Mouse (Mus musculus): ENCODE measurements around the gene Senp3.
"Not testable (repeated sequence)": the region's sequence is repeated elsewhere in the genome, so short reads cannot be mapped to it uniquely, and the experiment has no call there.

Gene Senp3

DNA sequence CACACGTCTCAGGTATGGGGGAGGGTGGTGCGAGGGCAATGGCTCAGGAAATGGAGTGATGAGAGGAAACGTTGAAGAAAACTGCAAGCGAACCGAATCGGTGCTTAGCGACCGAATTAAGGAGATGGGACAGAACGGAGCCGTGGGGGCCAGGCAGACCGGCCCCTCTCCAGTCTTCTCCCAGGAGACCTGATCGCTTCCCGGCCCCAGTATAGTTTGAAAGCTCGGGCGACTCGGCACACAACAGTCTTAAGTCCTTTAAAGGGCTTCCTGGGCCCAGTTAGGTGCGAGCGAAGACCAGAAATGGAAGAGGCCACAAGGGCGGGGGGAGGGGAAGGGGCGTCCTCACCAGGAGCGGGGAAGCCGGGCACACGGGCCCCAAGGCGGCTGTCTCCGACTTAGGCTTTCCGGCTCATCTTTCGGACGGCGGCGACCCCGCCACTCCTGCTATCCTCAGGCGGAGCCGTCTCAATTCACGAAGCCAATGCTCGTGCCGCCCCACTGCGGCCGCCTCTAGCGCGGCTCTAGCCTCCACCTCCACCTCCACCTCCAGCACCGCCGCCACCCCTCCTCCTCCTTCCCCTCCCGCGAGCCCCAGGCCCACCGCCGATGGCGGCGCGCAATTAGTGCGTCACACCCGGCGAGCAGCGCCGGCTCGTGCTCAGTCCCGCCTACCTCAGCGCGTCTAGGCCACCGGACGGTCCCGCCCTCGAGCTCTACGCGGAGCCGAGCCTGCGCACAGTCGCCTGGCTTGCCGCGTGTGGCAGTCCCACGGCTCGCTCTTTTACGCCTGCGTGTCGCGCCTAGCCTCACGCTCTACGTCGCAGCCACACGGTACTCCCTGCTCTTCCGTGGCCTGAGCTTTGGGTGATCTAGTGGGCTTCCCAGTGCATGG, at the start of gene Senp3:
TSS of gene Senp3 (minus strand) at position 771 of the 895 bp plus-strand sequence.
- DNase-seq (ENCODE audit: low read depth, low spot score), result peak; percentile 97

- not testable (repeated sequence) for DNase-seq (ENCODE audit: low read depth, low spot score)
These were observed 49.5 kb upstream of the Senp3 start for GRCm38 (mm10) chr11:69731408-69731807.

DNA sequence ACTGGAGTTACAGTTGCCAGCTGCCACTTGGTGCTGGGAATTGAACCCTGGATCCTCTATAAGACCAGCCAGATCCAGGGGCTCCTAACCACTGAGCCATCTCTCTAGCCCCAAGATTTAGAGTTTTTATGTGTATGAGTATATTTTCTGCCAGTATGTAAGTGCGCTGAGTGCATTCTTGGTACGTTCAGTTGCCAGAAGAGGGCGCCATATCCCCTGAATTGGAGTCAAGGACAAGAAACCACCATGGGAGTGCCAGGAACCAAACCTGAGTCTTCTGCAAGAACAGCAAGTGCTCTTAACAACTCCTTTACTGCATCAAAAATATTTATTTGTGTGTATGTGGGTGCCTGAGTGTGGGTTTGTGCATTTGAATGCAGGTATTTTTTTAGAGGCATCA, 47.2 kb upstream of the Senp3 start:
- peak; percentile 9 for DNase-seq (ENCODE audit: low read depth, low spot score)

GRCm38 (mm10) chr11:69725951-69726350, 44.1 kb upstream of the Senp3 start:
- no peak for DNase-seq (ENCODE audit: low read depth, low spot score)

DNA sequence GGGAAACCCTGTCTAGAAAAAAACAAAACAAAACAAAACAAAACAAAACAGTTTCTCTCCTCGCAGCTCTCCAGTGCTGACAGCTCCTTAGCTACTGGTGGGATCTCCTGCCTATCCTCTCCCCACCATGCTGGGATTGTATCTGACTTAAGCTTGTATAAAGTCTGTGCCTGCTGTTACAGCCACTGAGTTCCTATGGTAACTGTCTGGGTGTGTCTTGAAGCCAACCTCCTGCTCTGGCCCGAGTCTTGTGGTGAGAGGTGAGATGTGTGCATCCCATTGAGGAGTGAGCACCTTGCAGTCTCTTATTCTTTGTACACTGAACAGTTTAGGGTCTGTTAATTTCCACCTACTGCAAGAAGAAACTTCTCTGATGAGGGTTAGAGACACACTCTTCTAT, 41.2 kb upstream of the Senp3 start:
- DNase-seq (ENCODE audit: low read depth, low spot score), result no peak

DNA sequence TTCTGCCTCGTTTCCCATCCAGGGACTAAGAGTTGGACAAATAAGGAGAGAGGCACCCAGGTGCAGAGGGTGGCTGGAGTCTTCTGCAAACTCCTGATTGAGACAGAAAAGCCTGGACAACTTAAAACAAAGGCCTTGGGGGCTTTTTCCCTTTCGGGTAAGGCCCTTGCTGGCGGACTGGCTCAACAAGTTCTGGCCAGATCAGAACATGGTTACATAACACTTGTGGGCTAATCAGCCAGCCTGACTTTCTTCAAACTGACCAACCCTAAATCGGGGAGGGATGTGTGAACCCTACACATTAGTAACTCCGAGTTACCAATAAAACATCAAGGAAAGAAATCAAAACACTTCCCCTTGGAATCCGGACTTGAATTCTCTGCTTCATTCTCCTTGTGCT, 39.0 kb upstream of the Senp3 start:
- DNase-seq (ENCODE audit: low read depth, low spot score), result no peak

DNA sequence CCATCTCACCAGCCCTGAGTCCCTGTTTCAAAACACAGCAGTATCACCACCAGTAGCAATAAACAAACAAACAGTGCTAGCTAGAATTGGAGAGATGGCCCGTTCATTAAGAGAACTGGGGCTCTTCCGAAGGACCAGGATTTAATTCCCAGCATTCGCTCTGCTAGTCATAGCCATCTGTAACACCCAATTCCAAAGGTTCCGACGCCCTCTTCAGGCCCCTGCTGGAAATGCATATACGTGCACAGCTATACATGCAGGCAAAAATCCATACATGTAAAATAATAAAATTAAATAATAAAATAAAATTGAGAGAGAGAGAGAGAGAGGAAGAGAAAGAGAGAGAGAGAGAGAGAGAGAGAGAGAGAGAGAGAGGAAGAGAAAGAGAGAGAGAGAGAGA, 37.5 kb upstream of the Senp3 start:
- DNase-seq (ENCODE audit: low read depth, low spot score), result no peak

DNA sequence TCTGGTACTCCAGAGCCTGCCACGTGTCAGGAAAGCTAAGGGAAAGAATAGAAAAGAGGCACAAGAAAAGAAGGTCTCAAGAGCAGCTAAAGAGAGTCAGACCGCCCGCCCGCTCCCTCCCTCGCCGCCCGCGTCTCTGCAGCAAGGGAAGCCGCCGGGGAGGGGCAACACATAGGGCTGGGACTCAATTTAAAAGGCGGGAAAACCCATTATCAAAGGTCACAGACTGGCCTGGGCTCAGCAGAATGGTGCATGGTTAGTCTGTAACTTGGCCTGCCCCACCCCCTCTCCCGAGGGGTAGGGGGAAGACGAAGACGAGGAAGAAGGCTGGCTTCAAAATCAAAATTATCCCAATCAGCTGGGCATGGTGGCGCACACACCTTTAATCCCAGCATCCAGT, 36.8 kb upstream of the Senp3 start:
- no peak for DNase-seq (ENCODE audit: low read depth, low spot score)

DNA sequence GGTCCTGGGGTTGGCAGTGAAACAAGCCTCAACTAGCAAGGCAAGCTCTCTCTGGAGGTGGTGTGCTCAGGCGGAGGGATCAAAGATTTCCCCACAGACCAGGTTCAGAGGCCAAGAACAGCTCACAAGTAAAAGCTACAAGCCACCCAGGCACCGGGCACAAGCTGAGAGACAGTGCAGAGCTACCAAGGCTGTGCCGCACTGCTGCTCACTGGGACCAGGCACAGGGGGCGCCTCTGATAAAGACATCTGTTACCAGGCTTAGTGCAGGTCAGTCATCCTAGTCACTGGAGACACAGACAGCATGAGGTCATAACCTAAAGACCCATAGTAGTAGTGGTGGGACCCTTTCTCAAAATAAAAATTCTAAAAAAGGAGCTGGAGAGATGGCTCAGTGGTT, 35.1 kb upstream of the Senp3 start:
- DNase-seq (ENCODE audit: low read depth, low spot score), result no peak

DNA sequence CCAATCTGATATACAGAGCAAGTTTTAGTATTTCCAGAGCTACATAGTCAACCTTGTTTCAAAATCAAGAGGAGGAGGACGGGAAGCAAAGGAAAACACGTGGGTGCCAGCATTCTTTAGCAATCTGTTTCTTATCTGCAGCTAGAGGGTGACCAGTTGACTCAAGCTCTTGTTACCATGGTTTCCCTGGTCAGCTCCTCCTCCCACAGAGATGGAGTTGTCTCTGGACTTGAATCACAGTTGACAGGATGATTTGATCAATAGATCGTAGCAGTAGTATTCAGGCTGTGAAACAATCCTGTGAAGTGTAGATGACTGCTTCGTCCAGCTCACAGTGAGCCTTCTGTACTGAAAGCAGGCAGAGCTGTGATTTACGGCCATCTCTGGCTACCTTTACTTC, 34.0 kb upstream of the Senp3 start:
- no peak for DNase-seq (ENCODE audit: low read depth, low spot score)

GRCm38 (mm10) chr11:69715482-69715881, 33.6 kb upstream of the Senp3 start:
- DNase-seq (ENCODE audit: low read depth, low spot score), result no peak

DNA sequence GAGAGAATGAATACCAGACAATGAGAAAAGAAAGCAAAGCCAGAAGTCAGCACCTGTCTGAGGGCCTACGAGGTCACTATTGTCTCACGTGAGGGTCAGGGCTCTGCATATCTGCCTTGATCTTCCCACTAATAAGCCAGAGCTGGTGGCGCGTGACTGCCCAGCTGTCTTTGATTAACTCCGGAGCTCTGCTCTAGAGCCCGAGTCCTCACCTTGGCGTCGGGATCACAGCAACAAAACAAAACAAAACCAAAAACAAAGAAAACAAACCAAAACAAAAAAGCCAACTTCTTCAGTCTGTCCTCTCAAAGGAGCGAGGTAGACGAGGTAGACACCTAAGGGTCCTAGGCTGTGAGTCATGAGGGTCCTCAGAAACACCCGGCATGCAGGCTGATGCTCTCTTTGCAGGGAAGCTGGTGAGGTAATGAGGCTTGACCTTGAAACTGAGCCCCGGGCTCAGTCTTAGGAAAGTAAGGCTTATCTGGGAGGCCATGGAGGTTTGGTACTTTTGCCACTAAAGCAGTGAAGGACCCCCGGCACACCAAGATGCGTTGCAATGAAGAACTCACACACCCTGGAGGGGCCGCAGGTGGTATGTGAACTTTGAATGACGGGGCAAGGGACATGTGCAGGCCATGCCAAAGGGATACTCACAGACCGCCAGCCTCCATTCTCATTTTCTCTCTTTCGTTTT, 32.9 kb upstream of the Senp3 start:
- DNase-seq (ENCODE audit: low read depth, low spot score), result no peak

DNA sequence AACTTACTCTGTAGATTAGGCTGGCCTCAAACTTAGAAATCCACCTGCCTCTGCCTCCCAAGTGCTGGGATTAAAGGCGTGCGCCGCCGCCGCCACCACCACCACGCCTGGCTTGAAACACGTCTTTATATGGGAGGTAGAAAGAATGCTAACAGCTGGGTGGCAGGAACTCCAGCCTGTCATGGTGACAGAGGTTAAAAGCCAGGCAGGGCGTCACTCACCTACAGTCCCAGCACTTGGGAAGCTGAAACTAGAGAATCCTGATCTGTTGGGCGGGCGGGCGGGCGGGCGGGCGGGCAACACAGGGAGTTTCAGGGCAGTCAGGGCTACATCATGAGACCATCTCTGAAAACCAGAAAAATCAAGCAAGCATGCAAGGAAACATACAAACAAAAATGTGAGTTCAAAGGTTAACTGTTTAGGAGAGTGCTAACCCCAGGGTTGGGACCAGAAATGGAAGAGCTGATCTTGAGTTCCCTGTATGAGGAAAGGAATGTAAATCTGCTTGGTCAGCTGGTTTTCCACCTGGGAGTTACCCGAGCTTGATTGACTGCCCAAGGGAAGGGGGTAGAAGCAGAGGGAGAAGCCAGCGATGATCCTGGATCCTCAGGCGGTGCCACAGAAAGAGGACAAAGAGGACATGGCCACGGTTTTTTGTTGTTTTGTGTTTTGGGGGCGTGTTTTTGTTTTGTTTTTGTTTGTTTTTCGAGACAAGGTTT, 31.2 kb upstream of the Senp3 start:
- no peak for DNase-seq (ENCODE audit: low read depth, low spot score)

GRCm38 (mm10) chr11:69711082-69711481, 29.2 kb upstream of the Senp3 start:
- no peak for DNase-seq (ENCODE audit: low read depth, low spot score)

GRCm38 (mm10) chr11:69710470-69710869, 28.6 kb upstream of the Senp3 start:
- no peak for DNase-seq (ENCODE audit: low read depth, low spot score)

GRCm38 (mm10) chr11:69709554-69710446, 27.9 kb upstream of the Senp3 start:
- DNase-seq (ENCODE audit: low read depth, low spot score), result no peak

- no peak for DNase-seq (ENCODE audit: low read depth, low spot score)
These were observed 26.9 kb upstream of the Senp3 start for GRCm38 (mm10) chr11:69708614-69709265.

DNA sequence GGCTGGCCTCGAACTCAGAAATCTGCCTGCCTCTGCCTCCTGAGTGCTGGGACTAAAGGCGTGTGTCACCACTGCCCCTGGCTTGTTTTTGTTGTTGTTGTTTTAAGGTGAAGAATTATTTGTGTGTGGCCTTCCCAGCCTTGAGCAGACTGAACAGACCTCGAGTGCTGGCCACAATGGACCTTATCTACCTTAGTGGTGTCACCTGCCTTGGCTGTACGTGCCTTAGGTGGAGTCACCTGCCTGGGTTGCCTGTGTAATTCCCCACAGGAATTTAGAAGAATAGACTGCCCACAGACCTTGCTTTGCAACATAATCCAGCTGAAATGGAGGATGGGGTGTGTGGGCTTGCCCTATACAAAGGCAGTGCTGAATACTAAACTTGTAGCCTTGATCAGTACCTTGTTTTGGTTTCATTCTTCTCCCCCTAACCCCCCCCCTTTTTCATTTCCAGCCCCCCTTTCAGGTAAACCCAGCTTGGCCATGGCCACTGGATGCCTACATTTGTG, 26.0 kb upstream of the Senp3 start:
- DNase-seq (ENCODE audit: low read depth, low spot score), result no peak

GRCm38 (mm10) chr11:69707480-69707847, 25.6 kb upstream of the Senp3 start:
- no peak for DNase-seq (ENCODE audit: low read depth, low spot score)

DNA sequence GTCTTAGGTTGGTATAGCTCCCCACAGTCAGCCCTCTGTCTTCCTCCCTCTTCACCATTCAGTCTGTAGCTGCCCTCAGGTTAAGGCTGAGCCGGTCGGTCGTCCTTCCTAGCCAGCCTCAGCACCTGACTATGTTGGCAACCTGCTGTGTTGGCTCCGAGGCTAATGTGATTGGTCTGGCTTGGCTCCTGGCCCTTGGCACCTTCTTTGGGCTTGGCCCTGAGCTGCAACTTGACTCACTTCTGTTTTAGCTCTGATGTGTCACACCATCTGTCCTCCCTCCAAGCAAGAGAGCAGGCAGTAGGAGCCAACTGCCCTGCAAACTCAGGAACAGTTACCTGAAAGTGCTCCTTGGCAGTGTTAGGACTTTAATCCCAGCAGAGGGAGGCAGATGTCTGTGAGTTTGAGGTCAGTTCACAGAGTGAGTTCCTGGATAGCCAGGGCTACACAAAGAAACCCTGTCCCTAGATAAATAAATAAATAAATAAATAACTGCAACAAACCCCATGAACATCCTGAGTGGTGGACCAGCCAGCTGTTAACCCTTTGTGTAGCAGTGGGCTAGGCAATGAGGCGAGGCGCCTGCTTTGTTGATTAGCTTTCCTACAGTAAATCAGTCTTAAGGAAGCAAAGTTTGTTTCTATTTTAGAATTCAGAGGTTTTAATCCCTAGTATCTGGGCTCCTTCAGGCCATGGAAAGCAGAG, 25.0 kb upstream of the Senp3 start:
- no peak for DNase-seq (ENCODE audit: low read depth, low spot score)

All from telencephalon, adult 2 months (tissue).